Mouse (Mus musculus) midbrain, postnatal 0 days (tissue): ENCODE measurements around the gene Gse1. TPM values are rescaled to one million over a fixed set of nuclear protein-coding genes. Genes with fewer than 3 reads are reported as not detected.

Experiments used
- ATAC-seq: fragments of 200-750 bp; cut with Nextera tagmentation; 2 replicates; pipeline ENCODE4 v1.8.0; 2017; ENCODE audit warnings: moderate number of reproducible peaks, mild to moderate bottlenecking, moderate TSS enrichment, moderate library complexity; ENCODE audit not compliant: low FRiP score
- DNase-seq: peaks from one replicate; pipeline ENCODE4 v3.0.0-alpha.2; 2015; ENCODE audit warnings: low spot score
- H3K27ac ChIP-seq: fragments of 300-500 bp; sonication (generic); 2 replicates; pipeline ENCODE4 v1.5.1; 2014; ENCODE audit warnings: low read depth, mild to moderate bottlenecking, low read length, mixed read lengths
- H3K27me3 ChIP-seq: fragments of 300-500 bp; sonication (generic); 2 replicates; pipeline ENCODE4 v1.6.1; 2014; ENCODE audit warnings: low read length, control low read depth, mixed read lengths; ENCODE audit not compliant: insufficient read depth
- H3K36me3 ChIP-seq: fragments of 300-500 bp; sonication (generic); 2 replicates; pipeline ENCODE4 v1.6.1; 2014; ENCODE audit warnings: low read length, control low read depth, mixed read lengths; ENCODE audit not compliant: insufficient read depth
- H3K4me1 ChIP-seq: fragments of 300-500 bp; sonication (generic); 2 replicates; pipeline ENCODE4 v1.6.1; 2014; ENCODE audit warnings: mild to moderate bottlenecking, control low read depth, antibody characterized with exemption, low read length, mixed read lengths; ENCODE audit not compliant: insufficient read depth
- H3K4me2 ChIP-seq: fragments of 300-500 bp; sonication (generic); 2 replicates; pipeline ENCODE4 v1.6.1; 2014; ENCODE audit warnings: low read depth, mild to moderate bottlenecking, low read length, mixed read lengths; ENCODE audit not compliant: poor library complexity, severe bottlenecking
- H3K4me3 ChIP-seq: fragments of 300-500 bp; sonication (generic); 2 replicates; pipeline ENCODE4 v1.5.1; 2014; ENCODE audit warnings: low read depth, mild to moderate bottlenecking, low read length, moderate library complexity
- H3K9ac ChIP-seq: fragments of 300-500 bp; sonication (generic); replicated peaks from 2 replicates; pipeline ENCODE4 v1.6.1; 2014; ENCODE audit warnings: mild to moderate bottlenecking, low read length, moderate library complexity, mixed read lengths; ENCODE audit not compliant: poor library complexity, severe bottlenecking
- H3K9me3 ChIP-seq: fragments of 300-500 bp; sonication (generic); 2 replicates; pipeline ENCODE4 v1.6.1; 2016; ENCODE audit warnings: low read length, control low read depth
- CTCF ChIP-seq: IDR thresholded peaks from 2 replicates; pipeline ENCODE4 v1.5.1; 2016; ENCODE audit warnings: antibody characterized with exemption, mild to moderate bottlenecking
- WGBS: fragments of 180-500 bp; shearing (Covaris S2); extraction: QIAGEN DNeasy Blood & Tissue Kit; methylation state at CpG from one replicate; pipeline ENCODE4 v1.1.7; 2014; 5-methylcytosine and 5-hydroxymethylcytosine counted together
- polyA plus RNA-seq: library from polyadenylated mRNA; unstranded; fragments of >200 nt; fragmentation: Nextera tagmentation; extraction: Ambion mirVana; gene quantifications from 2 replicates; pipeline ENCODE4 v1.2.1, GENCODE M21; 2015
- total RNA-seq: library from RNA; depleted of rRNA; stranded (reverse); fragments of >200 nt; gene quantifications from 2 replicates; pipeline ENCODE4 v1.2.3, GENCODE M21; 2014

Gene Gse1
- total and polyA plus RNA-seq, 2 experiments from 2014 or later, result 12.4 to 51.3 TPM

DNA sequence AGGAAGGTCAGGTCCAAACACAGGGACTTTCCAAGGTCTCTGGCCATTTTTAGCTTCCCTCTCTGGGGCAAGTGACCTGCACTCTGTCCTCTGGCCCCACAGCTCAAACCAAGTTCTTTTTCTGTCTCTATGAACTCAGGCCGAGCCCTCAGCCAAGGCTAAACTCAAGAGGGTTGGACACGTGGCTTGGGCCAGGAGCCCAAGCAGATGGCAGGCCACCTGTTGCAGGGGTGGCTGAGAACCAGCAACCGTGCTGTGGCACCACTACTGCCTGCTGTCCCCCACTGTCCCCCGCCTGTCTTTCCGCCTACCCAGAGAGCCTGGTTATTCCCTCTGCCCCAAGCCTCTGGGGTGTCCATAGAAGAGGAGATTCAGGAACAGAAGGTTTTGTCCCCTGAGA lies 14.3 kb upstream of the Gse1 start:
- 61% methylated on average over 5 of the region's 5 CpGs for WGBS

DNA sequence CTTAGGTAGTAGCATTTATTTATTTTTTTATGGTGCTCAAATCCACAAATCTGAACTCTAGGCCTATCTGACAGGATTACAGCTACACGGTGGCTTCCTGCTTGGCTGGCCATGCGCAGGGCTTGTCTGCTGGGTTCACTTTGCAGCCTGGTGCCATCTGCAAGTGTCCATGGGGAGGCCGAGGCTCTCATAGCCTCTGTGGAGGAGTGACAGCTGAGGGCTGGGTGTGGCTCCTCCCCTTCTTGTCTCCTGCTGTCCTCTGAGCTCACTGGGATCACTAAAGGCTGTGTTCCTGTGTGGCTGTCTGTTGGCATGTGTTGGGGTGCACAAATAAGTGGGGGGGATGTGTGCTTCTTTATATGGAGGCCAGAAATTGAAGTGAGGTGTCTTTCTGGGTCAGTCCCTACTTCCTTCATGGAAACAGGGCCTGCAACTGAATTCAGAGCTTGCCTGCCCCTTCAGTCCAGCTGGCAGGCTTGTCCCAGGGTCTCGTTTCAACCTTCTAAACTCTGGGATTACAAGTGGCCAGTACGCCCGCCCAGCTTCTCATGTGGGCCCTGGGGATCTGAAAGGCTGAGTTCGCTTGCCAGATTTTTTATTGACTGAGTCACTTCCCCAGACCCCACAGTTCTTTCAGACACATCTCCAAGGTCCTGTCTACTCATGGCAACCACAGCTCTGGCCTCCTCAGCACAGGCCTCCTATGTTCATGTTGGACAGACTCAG lies 12.7 kb upstream of the Gse1 start:
- Histone ChIP-seq H3K27me3 (no peaks in the 10 kb centered on the region), H3K4me2 (no peak overlapping the region), H3K36me3 (no peaks in the 10 kb centered on the region), H3K4me1 (no peaks in the 10 kb centered on the region; the same call in 1 of the 2 replicates), H3K4me3 (no peak overlapping the region), H3K27ac (no peak overlapping the region), H3K9me3 (no peaks in the 10 kb centered on the region), H3K9ac (no peak overlapping the region)
- no peak for ATAC-seq
- no peak for TF ChIP-seq CTCF
- 39% methylated on average over 7 of the region's 7 CpGs for WGBS
- peak; percentile 69 for DNase-seq

More for the DNA sequence above, 14.3 kb upstream of the Gse1 start:
- H3K4me1 ChIP-seq, result no peaks in the 10 kb centered on the region; the same call in 1 of the 2 replicates
- H3K27ac ChIP-seq, result no peak overlapping the region
- TF ChIP-seq CTCF, result no peak
- H3K9ac ChIP-seq, result no peak overlapping the region
- H3K27me3 ChIP-seq, result no peaks in the 10 kb centered on the region
- no peak overlapping the region for H3K4me3 ChIP-seq
- H3K9me3 ChIP-seq, result no peaks in the 10 kb centered on the region
- DNase-seq (peak; percentile 75), ATAC-seq (no peak)
- no peaks in the 10 kb centered on the region for H3K36me3 ChIP-seq
- no peak overlapping the region for H3K4me2 ChIP-seq

DNA sequence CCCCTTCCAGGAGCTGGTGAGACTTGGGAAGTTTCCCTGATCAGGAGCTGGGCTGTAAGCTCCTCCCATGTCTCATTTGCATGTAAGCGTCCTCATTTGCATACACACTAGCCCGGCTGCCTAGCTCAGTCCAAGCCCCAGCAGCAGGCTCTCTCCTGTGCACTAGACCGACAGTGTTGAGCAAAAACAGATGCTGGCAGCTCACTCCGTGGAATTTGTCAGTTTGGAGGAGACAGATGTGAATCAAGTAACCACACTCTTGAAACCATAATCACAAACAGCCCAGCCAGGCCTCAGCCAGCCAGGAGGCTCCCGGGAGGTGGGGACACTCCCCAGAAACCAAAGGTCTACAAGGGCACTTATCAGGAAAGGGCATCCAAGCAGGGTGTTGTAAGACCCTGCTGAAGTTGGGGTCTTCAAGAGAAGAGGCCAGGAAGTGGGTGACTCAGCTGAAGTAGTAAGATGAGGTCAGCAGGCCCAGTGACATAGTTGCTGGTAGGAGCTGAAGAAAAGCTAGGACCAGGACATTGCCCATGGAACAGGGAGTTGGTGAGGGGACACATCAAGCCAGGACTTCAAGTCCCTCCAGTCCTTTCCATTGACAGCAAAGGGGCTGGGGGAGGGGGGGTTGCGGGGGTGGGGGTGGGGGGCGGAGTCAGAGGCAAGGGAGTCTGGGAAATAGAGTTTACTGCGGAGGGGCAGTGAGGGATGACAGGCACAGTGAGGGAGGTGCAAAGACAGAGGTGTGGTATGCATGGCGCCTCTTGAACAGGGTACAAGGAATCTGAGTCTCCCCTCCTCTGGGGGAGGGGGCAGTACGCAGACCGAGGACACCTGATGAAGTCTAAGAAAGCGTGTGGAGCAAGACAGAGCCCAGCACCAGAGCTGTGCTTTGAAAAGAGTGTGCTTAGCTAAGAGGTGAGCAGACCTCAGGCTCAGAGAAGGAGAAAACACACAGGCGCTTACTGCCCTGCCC lies 11.1 kb upstream of the Gse1 start:
- Histone ChIP-seq H3K9me3 (no peaks in the 10 kb centered on the region), H3K4me3 (no peak overlapping the region), H3K9ac (no peak overlapping the region), H3K27me3 (no peaks in the 10 kb centered on the region), H3K27ac (no peak overlapping the region), H3K4me1 (no peaks in the 10 kb centered on the region; the same call in 1 of the 2 replicates), H3K36me3 (no peaks in the 10 kb centered on the region), H3K4me2 (no peak overlapping the region)
- ATAC-seq (0 out of 2 replicates have a peak, but pooled peaks have one; percentile 39), DNase-seq (peak; percentile 71)
- WGBS, result 25% methylated on average over 12 of the region's 13 CpGs
- no peak for TF ChIP-seq CTCF

DNA sequence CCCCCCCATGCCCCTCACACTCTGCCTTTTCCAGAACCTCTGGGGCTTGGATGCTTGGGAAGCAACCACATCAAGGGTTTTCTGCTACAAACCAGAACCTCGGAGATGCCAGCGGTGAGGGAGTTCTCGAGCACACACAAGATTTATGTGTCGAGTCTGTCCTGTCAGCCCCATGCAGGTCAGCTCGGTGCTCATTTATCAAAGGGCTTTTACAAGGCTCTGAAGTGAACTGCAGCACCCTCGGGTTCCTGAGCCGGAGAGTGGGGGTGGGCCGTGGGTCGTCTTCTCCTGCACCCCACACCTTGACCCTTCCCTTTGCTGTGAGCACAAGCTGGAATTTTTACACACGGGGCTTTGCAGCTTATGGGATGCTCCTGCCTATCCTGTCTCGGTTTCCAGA lies 5.7 kb upstream of the Gse1 start:
- H3K27ac ChIP-seq, result no peak overlapping the region
- ATAC-seq, result no peak
- H3K9ac ChIP-seq, result no peak overlapping the region
- no peak for DNase-seq
- no peaks in the 10 kb centered on the region for H3K27me3 ChIP-seq
- no peak overlapping the region for H3K4me3 ChIP-seq
- WGBS, result 71% methylated on average over 11 of the region's 11 CpGs
- H3K36me3 ChIP-seq, result no peaks in the 10 kb centered on the region
- H3K4me1 ChIP-seq, result no peaks in the 10 kb centered on the region
- H3K4me2 ChIP-seq, result no peak overlapping the region
- no peaks in the 10 kb centered on the region for H3K9me3 ChIP-seq
- TF ChIP-seq CTCF, result no peak

DNA sequence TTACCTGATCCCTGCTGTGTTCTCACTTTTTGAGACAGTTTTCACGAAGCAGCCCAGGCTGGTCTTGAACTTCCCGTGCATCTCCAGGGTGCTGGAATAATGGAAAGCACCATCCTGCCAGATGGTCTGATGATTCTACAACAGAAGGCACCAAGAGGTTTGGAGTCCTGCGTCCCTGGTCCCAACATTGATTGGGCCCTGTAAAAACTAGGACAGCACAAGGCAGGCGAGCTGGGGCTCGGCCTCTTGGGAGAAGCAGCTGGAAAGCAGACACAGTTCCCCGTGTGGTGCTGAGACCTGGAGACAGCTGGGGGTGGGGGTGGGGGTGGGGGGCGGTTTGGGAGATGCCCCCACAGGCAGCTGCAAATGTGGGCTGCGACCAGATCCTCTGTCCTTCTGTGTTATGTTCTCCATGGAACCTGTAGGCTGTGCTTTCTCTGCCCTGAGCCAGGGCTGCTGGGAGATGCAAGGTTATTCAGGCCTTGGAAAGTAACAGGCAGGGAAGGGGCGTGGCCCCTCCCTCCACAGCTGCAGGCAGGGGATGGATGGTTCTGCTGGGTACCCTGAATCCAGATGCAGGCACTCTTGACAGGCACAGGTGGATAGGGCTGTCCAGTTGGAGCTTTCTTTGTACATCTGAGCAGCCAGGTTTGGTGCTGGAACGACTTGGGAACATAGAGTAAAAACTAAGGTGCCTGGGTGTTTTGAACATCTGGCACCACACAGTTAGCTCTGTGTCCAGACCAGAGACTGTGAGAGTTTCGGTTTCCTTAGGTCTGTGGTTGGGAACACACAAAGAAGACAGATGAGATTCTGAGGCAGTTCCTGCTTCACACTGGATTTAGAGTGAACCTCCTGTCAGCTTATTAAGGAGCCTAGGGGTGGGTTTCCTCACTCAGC lies 3.5 kb upstream of the Gse1 start:
- H3K27me3 ChIP-seq, result 0 out of 2 replicates have a peak, but pooled peaks cover under 1% of the 10 kb centered on the region
- ATAC-seq (no peak), DNase-seq (no peak)
- no peak overlapping the region for H3K4me3 ChIP-seq
- WGBS, result 45% methylated on average over 11 of the region's 11 CpGs
- no peaks in the 10 kb centered on the region for H3K36me3 ChIP-seq
- no peak for TF ChIP-seq CTCF
- no peak overlapping the region for H3K27ac ChIP-seq
- H3K4me1 ChIP-seq, result peaks cover 7% of the 10 kb centered on the region; the same call in 1 of the 2 replicates
- no peak overlapping the region for H3K9ac ChIP-seq
- no peak overlapping the region for H3K4me2 ChIP-seq
- H3K9me3 ChIP-seq, result no peaks in the 10 kb centered on the region
